Mouse (Mus musculus) lung, postnatal 0 days (tissue): ENCODE results near the gene Dop1b.

ENCODE experiments used
- CTCF ChIP-seq: IDR thresholded peaks from 2 replicates; pipeline ENCODE4 v1.5.1; 2016; ENCODE audit warnings: antibody characterized with exemption, mild to moderate bottlenecking
- EP300 ChIP-seq: IDR thresholded peaks from 2 replicates; pipeline ENCODE4 v1.6.1; 2016; ENCODE audit warnings: antibody characterized with exemption, mild to moderate bottlenecking, control low read depth

GRCm38 (mm10) chr16:93747421-93747820 lies 35.7 kb downstream of the Dop1b start:
- TF ChIP-seq CTCF (no peak), EP300 (no peak)
